ENCODE assay signal across 1 mouse cellular context in genomic region chr17:32386659-32387432, GRCm38 (mm10).
TF ChIP-seq lines count a peak whose summit lies in the region.

No protein-coding gene starts in this region.

TF ChIP-seq in MEL, 35 proteins besides CTCF, POLR2A, EP300 and RAD21 (continued from another document):
- TF ChIP-seq ZNF384 (IDR thresholded peaks at IDR 0.05; ENCODE audit: low read depth, low read length) (no peak), POLR2AphosphoS5 (IDR thresholded peaks at IDR 0.05; ENCODE audit: borderline replicate concordance, low read depth, low read length) (no peak), MAX (IDR thresholded peaks at IDR 0.05; ENCODE audit: low read length) (no peak)
